Mouse (Mus musculus) heart, embryonic 14.5 days (tissue): Measurements from ENCODE around the gene Ccdc34. TPM values are rescaled to one million over a fixed set of nuclear protein-coding genes. Genes with fewer than 3 reads are reported as not detected.
A peak's percentile ranks its signal among the peaks of the same experiment; 100 is the strongest.

ENCODE experiments used
- ATAC-seq: fragments of 200-750 bp; cut with Nextera tagmentation; 2 replicates; pipeline ENCODE4 v1.8.0; 2017; ENCODE audit warnings: low read depth, moderate TSS enrichment; ENCODE audit not compliant: insufficient number of reproducible peaks, insufficient read depth, low FRiP score
- H3K27ac ChIP-seq, 2 experiments: fragments of 200-500 bp in 1 of 2; fragments of 300-500 bp in 1 of 2; sonication (generic) in 1 of 2; replicated peaks in 1 of 2; 2 replicates each; pipeline ENCODE4 v1.5.1; 2012 to 2014; ENCODE audit warnings: low read depth in 2 of 2, low read length in 2 of 2, control low read depth in 1 of 2, mild to moderate bottlenecking in 1 of 2, mixed read lengths in 1 of 2; ENCODE audit not compliant: control insufficient read depth in 1 of 2, insufficient read depth in 1 of 2
- H3K27me3 ChIP-seq: fragments of 300-500 bp; sonication (generic); 2 replicates; pipeline ENCODE4 v1.6.1; 2014; ENCODE audit warnings: mild to moderate bottlenecking, low read length, control low read depth; ENCODE audit not compliant: control insufficient read depth, insufficient read depth
- H3K36me3 ChIP-seq: fragments of 300-500 bp; sonication (generic); 2 replicates; pipeline ENCODE4 v1.6.1; 2014; ENCODE audit warnings: mild to moderate bottlenecking, control low read depth, low read length, mixed read lengths; ENCODE audit not compliant: control insufficient read depth, insufficient read depth
- H3K4me1 ChIP-seq, 2 experiments: fragments of 200-500 bp in 1 of 2; fragments of 300-500 bp in 1 of 2; sonication (generic) in 1 of 2; 2 replicates each; pipeline ENCODE4 v1.6.1; 2012 to 2014; ENCODE audit warnings: low read length in 2 of 2, control low read depth in 1 of 2, mixed read lengths in 1 of 2; ENCODE audit not compliant: control insufficient read depth in 2 of 2, insufficient read depth in 2 of 2
- H3K4me2 ChIP-seq: fragments of 300-500 bp; sonication (generic); 2 replicates; pipeline ENCODE4 v1.6.1; 2014; ENCODE audit warnings: mild to moderate bottlenecking, low read length
- H3K4me3 ChIP-seq, 2 experiments: fragments of 200-500 bp in 1 of 2; fragments of 300-500 bp in 1 of 2; sonication (generic) in 1 of 2; 2 replicates each; pipeline ENCODE4 v1.5.1; 2012 to 2014; ENCODE audit warnings: low read length in 2 of 2, mild to moderate bottlenecking in 2 of 2, control low read depth in 1 of 2, low read depth in 1 of 2, moderate library complexity in 1 of 2; ENCODE audit not compliant: control insufficient read depth in 1 of 2, insufficient read depth in 1 of 2
- H3K9ac ChIP-seq: fragments of 300-500 bp; sonication (generic); 2 replicates; pipeline ENCODE4 v1.6.1; 2014; ENCODE audit warnings: mild to moderate bottlenecking, low read length
- H3K9me3 ChIP-seq: fragments of 300-500 bp; sonication (generic); 2 replicates; pipeline ENCODE4 v1.6.1; 2016; ENCODE audit warnings: low read length, control low read depth; ENCODE audit not compliant: control insufficient read depth
- WGBS: fragments of 180-500 bp; shearing (Covaris S2); extraction: QIAGEN DNeasy Blood & Tissue Kit; methylation state at CpG from one replicate; pipeline ENCODE4 v1.1.7; 2014; 5-methylcytosine and 5-hydroxymethylcytosine counted together
- polyA plus RNA-seq: library from polyadenylated mRNA; unstranded; fragments of >200 nt; fragmentation: Nextera tagmentation; extraction: Ambion mirVana; gene quantifications from 2 replicates; pipeline ENCODE4 v1.2.1, GENCODE M21; 2014

Gene Ccdc34
- polyA plus RNA-seq, 1 experiment from 2014 or later = 25.4 TPM

DNA sequence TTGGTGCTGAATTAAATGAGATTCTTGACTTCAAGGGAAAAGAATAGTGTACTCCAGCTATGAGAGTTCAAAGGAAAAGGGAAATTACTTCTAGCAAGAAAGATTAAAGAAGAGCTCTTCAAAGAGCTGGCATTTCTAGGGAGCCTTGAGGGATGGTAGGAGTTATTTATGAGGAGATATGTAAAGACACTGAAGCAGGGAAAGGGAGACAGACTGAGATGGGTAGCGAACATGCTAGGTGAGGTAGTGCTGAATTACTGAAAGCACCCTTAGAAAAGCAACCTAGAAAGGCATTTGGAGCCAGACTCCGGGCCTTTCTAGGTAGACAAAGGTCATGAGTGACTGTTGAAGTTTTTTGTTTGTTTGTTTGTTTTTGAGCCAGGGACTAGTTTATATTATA lies 41.4 kb upstream of the Ccdc34 start:
- peaks cover 5 to 24% of the 10 kb centered on the region in 2 experiments; a peak in 3 of 4 replicates for H3K4me1 ChIP-seq
- no peaks in the 10 kb centered on the region for H3K9me3 ChIP-seq
- ATAC-seq = no peak
- H3K4me3 ChIP-seq = no peak overlapping the region
- no peak overlapping the region for H3K27ac ChIP-seq
- no peaks in the 10 kb centered on the region for H3K27me3 ChIP-seq
- no peak overlapping the region for H3K4me2 ChIP-seq
- no peak overlapping the region for H3K9ac ChIP-seq
- 98% methylated on average over 2 of the region's 2 CpGs for WGBS
- H3K36me3 ChIP-seq = peaks cover 7% of the 10 kb centered on the region

DNA sequence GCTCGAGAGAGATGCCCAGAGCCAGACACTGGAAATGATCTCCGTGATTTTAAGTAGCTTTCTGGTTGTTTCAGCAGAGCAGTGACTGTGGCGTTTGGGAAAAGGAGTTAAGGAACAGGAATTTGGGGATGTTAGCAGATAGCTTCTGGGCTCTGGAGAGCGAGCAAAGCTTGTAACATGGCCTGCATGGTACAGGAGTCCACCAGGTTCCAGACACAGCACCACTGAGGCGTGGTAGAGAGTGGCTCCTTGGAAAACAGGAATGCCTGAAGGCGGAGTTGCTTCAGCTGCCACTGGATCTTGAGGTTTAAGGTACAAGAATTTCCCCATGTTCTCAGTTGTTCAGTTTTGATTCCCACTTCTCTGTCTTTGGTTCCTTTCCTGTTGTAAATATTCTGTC lies 40.3 kb upstream of the Ccdc34 start:
- no peak overlapping the region for H3K9ac ChIP-seq
- ATAC-seq = no peak
- H3K4me1 ChIP-seq = peaks cover 6 to 24% of the 10 kb centered on the region in 2 experiments; a peak in 3 of 4 replicates
- no peak overlapping the region for H3K27ac ChIP-seq
- H3K27me3 ChIP-seq = no peaks in the 10 kb centered on the region
- H3K9me3 ChIP-seq = no peaks in the 10 kb centered on the region
- H3K4me2 ChIP-seq = no peak overlapping the region
- peaks cover 7% of the 10 kb centered on the region for H3K36me3 ChIP-seq
- 84% methylated on average over 6 of the region's 6 CpGs for WGBS
- H3K4me3 ChIP-seq = no peak overlapping the region

DNA sequence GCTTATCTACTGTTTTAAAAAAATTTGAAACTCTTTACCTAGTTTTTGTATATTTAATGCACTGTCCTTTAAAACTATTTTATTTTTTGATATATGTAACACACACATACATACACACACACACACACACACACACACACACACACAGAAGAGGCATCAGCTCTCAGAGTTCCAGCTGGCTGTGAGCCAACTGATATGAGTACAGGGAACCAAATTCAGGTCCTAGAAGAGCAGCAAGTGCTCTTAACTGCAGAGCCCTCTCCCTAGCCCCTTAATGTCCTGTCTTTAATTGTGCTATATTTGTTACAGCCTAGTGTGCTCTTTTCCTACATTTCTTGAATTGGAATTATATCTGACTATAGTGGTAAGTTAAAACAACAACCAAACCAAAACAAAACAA lies 38.4 kb upstream of the Ccdc34 start:
- Histone ChIP-seq H3K4me1 (peaks cover 6 to 24% of the 10 kb centered on the region in 2 experiments; a peak in 3 of 4 replicates), H3K27ac (no peak overlapping the region), H3K4me2 (0 out of 2 replicates have a peak overlapping the region, but pooled peaks have one; percentile 26), H3K27me3 (no peaks in the 10 kb centered on the region), H3K4me3 (no peak overlapping the region), H3K9me3 (no peaks in the 10 kb centered on the region), H3K36me3 (peaks cover 7% of the 10 kb centered on the region), H3K9ac (no peak overlapping the region)
- ATAC-seq = no peak; the same call in 1 of the 2 replicates

DNA sequence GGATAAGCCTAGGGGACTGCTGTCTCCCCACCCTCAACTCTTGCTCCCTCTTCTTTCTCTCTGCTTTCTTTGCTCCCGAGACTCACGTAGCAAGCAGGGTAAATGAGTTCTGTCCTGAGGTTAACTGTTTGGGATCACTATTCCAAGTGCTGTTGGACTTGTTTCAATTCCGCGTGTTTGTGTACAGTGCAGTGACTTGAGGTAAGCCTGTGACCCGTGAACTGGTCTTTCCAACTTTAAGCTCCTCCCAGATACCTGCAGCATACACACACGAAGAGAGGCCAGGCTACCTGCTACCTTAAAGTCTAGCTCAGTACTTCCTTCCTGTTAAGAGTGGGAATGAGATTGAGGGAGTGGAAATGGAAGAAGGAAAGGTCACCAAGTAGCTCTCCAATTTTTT lies 34.2 kb upstream of the Ccdc34 start:
- Histone ChIP-seq H3K4me1 (peaks cover 27 to 55% of the 10 kb centered on the region in 2 experiments), H3K27me3 (no peaks in the 10 kb centered on the region), H3K27ac (no peak overlapping the region), H3K9ac (no peak overlapping the region), H3K9me3 (no peaks in the 10 kb centered on the region), H3K4me2 (no peak overlapping the region), H3K36me3 (no peaks in the 10 kb centered on the region), H3K4me3 (no peak overlapping the region)
- no peak for ATAC-seq
- 93% methylated on average over 6 of the region's 6 CpGs for WGBS

- no peak; the same call in 1 of the 2 replicates for ATAC-seq
- Histone ChIP-seq H3K9ac (no peak overlapping the region), H3K36me3 (no peaks in the 10 kb centered on the region), H3K4me2 (0 out of 2 replicates have a peak overlapping the region, but pooled peaks have one; percentile 19), H3K27me3 (no peaks in the 10 kb centered on the region), H3K27ac (peak overlapping the region; percentile 25 to 59; a peak in 3 of 4 replicates), H3K4me1 (peaks cover 27 to 62% of the 10 kb centered on the region in 2 experiments), H3K9me3 (no peaks in the 10 kb centered on the region), H3K4me3 (no peak overlapping the region)
- 9% methylated on average over 1 of the region's 1 CpGs for WGBS
Observed at GRCm38 (mm10) chr2:109984930-109985329, 32.7 kb upstream of the Ccdc34 start.

DNA sequence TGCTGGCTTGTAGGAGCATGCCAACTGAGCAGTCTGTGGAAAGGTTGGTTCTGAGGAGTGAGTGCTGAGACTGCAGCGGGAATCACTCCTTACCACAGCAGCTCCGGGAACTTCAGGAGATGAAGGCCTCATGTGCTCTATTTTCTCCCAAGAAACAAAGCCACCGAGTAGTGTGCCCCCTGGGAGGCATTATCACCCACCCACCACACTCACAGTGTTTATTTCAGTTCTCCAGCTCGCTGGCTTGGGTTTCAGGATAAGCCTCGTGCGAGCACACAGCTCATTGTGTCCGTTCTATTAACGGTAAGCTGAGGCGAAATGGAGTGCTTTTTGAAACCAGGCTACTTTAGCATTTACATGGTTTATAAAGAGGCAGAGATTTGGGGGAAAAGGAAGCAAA lies 32.1 kb upstream of the Ccdc34 start:
- no peak for ATAC-seq
- H3K4me3 ChIP-seq = no peak overlapping the region
- H3K9me3 ChIP-seq = no peaks in the 10 kb centered on the region
- peak overlapping the region in 1 of 2 experiments; percentile 59; a peak in 1 of 4 replicates for H3K27ac ChIP-seq
- H3K27me3 ChIP-seq = no peaks in the 10 kb centered on the region
- H3K4me2 ChIP-seq = no peak overlapping the region
- WGBS = 37% methylated on average over 9 of the region's 9 CpGs
- H3K9ac ChIP-seq = no peak overlapping the region; the same call in 1 of the 2 replicates
- no peaks in the 10 kb centered on the region for H3K36me3 ChIP-seq
- peaks cover 26 to 58% of the 10 kb centered on the region in 2 experiments for H3K4me1 ChIP-seq

DNA sequence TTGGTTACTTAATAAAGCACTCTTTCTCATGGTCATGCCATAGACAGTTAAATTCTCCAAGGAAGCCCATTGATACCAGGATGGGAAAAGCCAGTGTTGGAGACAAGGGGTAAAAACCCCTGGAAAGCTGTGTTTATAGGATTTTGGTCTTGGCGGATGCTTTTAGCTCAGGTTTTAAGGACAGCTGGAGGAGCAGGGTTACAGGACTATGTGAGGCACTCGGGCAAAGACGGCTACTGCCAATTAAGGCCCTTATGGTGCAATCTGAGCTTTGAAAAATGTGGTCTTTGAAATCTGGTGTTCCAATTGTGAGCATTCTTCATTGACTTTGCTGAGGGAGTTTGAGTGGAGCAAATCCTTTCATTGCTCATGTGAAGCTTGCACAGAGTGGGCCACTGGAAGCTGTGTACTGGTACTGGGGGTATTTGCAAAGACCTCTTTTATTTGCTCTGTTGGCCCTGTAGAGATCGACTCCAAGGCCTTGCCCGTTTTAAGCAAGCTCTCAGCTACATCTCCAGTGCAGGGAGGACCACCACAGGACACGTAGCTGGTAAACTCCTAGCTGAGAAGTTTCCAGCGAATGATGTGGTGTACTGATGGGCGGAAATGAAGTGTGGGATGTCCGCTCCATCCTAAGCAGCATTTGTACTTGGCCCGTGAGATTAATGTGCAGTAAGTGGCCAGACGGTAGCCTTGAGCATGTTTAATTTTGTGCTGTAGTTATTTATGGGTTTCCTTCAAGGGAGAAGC lies 31.4 kb upstream of the Ccdc34 start:
- H3K9ac ChIP-seq = no peak overlapping the region
- H3K4me1 ChIP-seq = peaks cover 24 to 56% of the 10 kb centered on the region in 2 experiments
- no peaks in the 10 kb centered on the region for H3K9me3 ChIP-seq
- 69% methylated on average over 11 of the region's 11 CpGs for WGBS
- no peak for ATAC-seq
- no peak overlapping the region for H3K4me3 ChIP-seq
- H3K27ac ChIP-seq = no peak overlapping the region
- no peak overlapping the region for H3K4me2 ChIP-seq
- H3K27me3 ChIP-seq = no peaks in the 10 kb centered on the region
- H3K36me3 ChIP-seq = no peaks in the 10 kb centered on the region
